Mouse (Mus musculus) midbrain, embryonic 11.5 days (tissue): ENCODE measurements around the gene Nsdhl. TPM values are rescaled to one million over a fixed set of nuclear protein-coding genes. Genes with fewer than 3 reads are reported as not detected.
A peak's percentile ranks its signal among the peaks of the same experiment; 100 is the strongest.

Source experiments
- ATAC-seq: fragments of 200-750 bp; cut with Nextera tagmentation; 2 replicates; pipeline ENCODE4 v1.8.0; 2017; ENCODE audit warnings: moderate TSS enrichment, moderate library complexity; ENCODE audit not compliant: low FRiP score
- DNase-seq: peaks from one replicate; pipeline ENCODE4 v3.0.0; 2015; ENCODE audit warnings: low spot score; ENCODE audit errors: missing footprints
- H3K27ac ChIP-seq: fragments of 300-500 bp; sonication (generic); 2 replicates; pipeline ENCODE4 v1.5.1; 2014; ENCODE audit warnings: low read depth, low read length
- H3K27me3 ChIP-seq: fragments of 300-500 bp; sonication (generic); 2 replicates; pipeline ENCODE4 v1.6.1; 2014; ENCODE audit warnings: mild to moderate bottlenecking, low read length, moderate library complexity, mixed read lengths; ENCODE audit not compliant: control insufficient read depth, insufficient read depth
- H3K36me3 ChIP-seq: fragments of 300-500 bp; sonication (generic); 2 replicates; pipeline ENCODE4 v1.6.1; 2014; ENCODE audit warnings: mild to moderate bottlenecking, low read length, moderate library complexity, mixed read lengths; ENCODE audit not compliant: control insufficient read depth, insufficient read depth
- H3K4me1 ChIP-seq: fragments of 300-500 bp; sonication (generic); 2 replicates; pipeline ENCODE4 v1.6.1; 2014; ENCODE audit warnings: low read length; ENCODE audit not compliant: control insufficient read depth, insufficient read depth
- H3K4me2 ChIP-seq: fragments of 300-500 bp; sonication (generic); 2 replicates; pipeline ENCODE4 v1.6.1; 2014; ENCODE audit warnings: mild to moderate bottlenecking, moderate library complexity
- H3K4me3 ChIP-seq: fragments of 300-500 bp; sonication (generic); 2 replicates; pipeline ENCODE4 v1.5.1; 2014; ENCODE audit warnings: low read depth, low read length
- H3K9ac ChIP-seq: fragments of 300-500 bp; sonication (generic); 2 replicates; pipeline ENCODE4 v1.6.1; 2014; ENCODE audit warnings: low read length
- H3K9me3 ChIP-seq: fragments of 300-500 bp; sonication (generic); 2 replicates; pipeline ENCODE4 v1.6.1; 2016; ENCODE audit warnings: low read length; ENCODE audit not compliant: control insufficient read depth
- WGBS: fragments of 180-500 bp; shearing (Covaris S2); extraction: QIAGEN DNeasy Blood & Tissue Kit; methylation state at CpG from one replicate; pipeline ENCODE4 v1.1.7; 2014; 5-methylcytosine and 5-hydroxymethylcytosine counted together
- polyA plus RNA-seq: library from polyadenylated mRNA; unstranded; fragments of >200 nt; fragmentation: Nextera tagmentation; extraction: Ambion mirVana; gene quantifications from 2 replicates; pipeline ENCODE4 v1.2.1, GENCODE M21; 2014

Gene Nsdhl
- polyA plus RNA-seq, 1 experiment from 2014 or later: 52.5 TPM

DNA sequence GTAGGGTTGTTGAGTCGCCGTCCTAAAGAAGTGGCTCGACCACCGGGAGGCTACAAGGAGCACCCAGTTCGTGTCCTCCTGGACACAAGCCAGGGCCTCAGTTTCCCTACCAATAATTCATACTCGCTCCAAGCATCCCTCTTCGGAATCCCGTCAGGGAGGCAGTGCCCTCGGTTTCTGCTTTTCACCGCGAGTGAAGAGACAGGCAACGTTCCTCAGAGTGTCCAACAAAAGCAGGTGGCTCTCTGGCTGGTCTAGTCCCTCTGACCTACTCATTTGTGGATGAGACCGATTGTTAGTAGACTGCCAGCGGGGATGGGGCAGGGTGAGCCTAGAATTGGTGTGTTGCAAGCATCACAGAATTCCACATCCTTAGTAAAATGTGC is 69.2 kb downstream of the Nsdhl start:
- H3K27ac ChIP-seq: no peak overlapping the region
- no peak overlapping the region for H3K9ac ChIP-seq

DNA sequence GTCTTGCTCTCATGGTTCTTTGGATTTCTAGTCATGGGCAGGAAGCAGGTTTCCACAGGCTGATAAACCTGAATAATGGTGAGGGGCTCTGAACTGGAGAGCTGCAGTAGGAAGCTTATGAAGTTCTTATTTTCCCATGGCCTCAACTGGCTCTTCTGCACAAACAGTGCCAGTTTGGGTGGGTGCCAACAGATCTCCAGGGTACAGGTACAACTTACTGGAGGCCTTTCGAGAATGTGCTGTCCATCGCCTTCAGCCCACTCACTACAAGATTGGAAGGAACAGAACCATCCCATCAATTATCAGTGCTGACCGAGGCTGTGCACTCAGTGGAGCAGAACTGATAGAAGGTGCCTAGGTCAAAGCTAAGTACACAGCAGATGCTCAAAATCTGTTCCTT is 70.1 kb downstream of the Nsdhl start:
- H3K36me3 ChIP-seq: no peaks in the 10 kb centered on the region
- DNase-seq: no peak
- no peak overlapping the region for H3K4me2 ChIP-seq
- no peak overlapping the region for H3K9ac ChIP-seq
- no peaks in the 10 kb centered on the region for H3K9me3 ChIP-seq
- no peak overlapping the region for H3K4me3 ChIP-seq
- 92% methylated on average over 3 of the region's 3 CpGs for WGBS
- H3K27ac ChIP-seq: no peak overlapping the region
- no peaks in the 10 kb centered on the region; the same call in 1 of the 2 replicates for H3K27me3 ChIP-seq
- ATAC-seq: no peak
- H3K4me1 ChIP-seq: no peaks in the 10 kb centered on the region

More for the DNA sequence above, 69.2 kb downstream of the Nsdhl start:
- no peaks in the 10 kb centered on the region; the same call in 1 of the 2 replicates for H3K27me3 ChIP-seq
- 19% methylated on average over 14 of the region's 14 CpGs for WGBS
- H3K4me1 ChIP-seq: no peaks in the 10 kb centered on the region
- ATAC-seq (no peak), DNase-seq (peak; percentile 83)
- H3K4me3 ChIP-seq: peak overlapping the region; percentile 30
- H3K4me2 ChIP-seq: peak overlapping the region; percentile 50
- no peaks in the 10 kb centered on the region for H3K36me3 ChIP-seq
- H3K9me3 ChIP-seq: no peaks in the 10 kb centered on the region

DNA sequence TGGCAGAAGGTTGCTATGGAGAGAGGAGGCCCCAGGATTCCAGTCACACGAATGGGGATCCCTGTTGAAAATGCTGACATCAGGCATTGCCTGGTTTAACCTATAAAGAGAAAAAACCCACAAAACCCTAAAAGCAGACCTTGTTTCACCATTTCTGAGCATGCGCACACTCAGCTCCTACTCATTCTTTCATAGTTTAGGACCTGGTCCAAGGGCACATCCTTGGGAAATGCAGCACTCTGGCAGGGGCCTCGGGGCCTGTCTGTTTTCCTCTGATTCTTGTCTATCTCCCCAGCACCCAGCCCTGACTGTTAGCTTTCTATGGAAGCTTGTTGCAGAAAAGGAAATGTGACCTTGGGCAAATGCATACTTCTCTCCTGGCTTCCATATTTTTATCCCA is 72.2 kb downstream of the Nsdhl start:
- DNase-seq (no peak), ATAC-seq (no peak)
- H3K9me3 ChIP-seq: no peaks in the 10 kb centered on the region
- 79% methylated on average over 3 of the region's 3 CpGs for WGBS
- no peaks in the 10 kb centered on the region for H3K4me1 ChIP-seq
- H3K4me2 ChIP-seq: no peak overlapping the region
- no peaks in the 10 kb centered on the region for H3K36me3 ChIP-seq
- no peak overlapping the region for H3K27ac ChIP-seq
- no peak overlapping the region for H3K4me3 ChIP-seq
- H3K9ac ChIP-seq: no peak overlapping the region
- no peaks in the 10 kb centered on the region; the same call in 1 of the 2 replicates for H3K27me3 ChIP-seq

DNA sequence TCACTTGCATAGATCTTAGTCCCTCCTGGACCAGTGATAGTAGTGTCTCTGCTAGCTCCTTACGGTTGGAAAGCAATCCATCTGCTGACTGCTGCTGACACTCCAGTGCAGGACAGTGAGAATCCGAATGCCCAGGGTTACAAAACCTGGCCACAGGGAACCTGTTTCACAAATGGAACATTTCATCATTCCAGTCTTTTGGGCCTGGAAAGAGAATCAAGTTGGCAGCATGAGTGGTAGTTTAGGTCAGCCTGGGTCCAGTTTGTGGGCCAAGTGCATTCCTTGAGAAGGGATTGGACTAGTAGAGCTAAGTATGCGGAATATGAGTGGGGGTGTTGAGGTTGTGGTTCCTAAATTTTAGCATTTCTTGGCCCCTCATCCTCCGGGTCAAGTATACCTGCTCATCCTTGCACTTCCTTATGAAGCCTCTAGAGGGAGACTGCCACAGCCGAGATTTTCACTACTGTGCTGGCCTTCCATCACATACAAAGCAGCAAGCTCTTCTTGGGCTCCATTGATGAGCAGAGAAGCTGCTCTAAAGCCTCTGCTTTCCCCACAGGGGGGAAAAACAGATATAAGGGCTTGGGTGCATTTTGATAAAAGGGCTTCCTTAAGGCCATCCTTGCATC is 74.0 kb downstream of the Nsdhl start:
- no peak overlapping the region for H3K27ac ChIP-seq
- H3K9me3 ChIP-seq: no peaks in the 10 kb centered on the region
- no peaks in the 10 kb centered on the region for H3K27me3 ChIP-seq
- H3K4me1 ChIP-seq: no peaks in the 10 kb centered on the region
- DNase-seq: no peak
- WGBS: 54% methylated on average over 5 of the region's 5 CpGs
- no peaks in the 10 kb centered on the region for H3K36me3 ChIP-seq
- no peak overlapping the region for H3K4me3 ChIP-seq
- no peak for ATAC-seq
- H3K9ac ChIP-seq: no peak overlapping the region
- H3K4me2 ChIP-seq: no peak overlapping the region

DNA sequence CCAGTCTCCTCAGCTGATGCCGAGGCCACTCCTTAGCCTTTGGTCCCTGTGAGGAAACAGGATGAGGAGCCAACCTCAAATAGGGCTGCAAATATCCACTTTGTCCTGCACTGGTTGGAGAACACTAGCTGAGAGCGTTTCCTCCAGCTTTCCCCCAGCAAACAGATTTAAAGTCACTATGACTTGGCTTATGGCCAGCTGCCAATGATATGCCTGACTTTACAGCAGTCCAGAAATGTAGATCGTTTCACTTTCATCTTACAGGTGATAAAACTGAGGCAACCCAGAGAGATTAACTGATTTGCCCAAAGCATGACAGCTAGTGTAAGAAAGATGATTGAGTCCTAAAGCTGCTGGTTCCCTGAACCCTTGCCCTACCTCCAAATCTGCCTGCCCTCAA is 77.2 kb downstream of the Nsdhl start:
- H3K36me3 ChIP-seq: no peaks in the 10 kb centered on the region
- DNase-seq: no peak
- no peak overlapping the region for H3K4me2 ChIP-seq
- no peak overlapping the region for H3K27ac ChIP-seq
- ATAC-seq: no peak
- no peaks in the 10 kb centered on the region for H3K27me3 ChIP-seq
- no peaks in the 10 kb centered on the region for H3K4me1 ChIP-seq
- no peak overlapping the region for H3K9ac ChIP-seq
- no peak overlapping the region for H3K4me3 ChIP-seq
- no peaks in the 10 kb centered on the region for H3K9me3 ChIP-seq
- 87% methylated on average over 3 of the region's 3 CpGs for WGBS

DNA sequence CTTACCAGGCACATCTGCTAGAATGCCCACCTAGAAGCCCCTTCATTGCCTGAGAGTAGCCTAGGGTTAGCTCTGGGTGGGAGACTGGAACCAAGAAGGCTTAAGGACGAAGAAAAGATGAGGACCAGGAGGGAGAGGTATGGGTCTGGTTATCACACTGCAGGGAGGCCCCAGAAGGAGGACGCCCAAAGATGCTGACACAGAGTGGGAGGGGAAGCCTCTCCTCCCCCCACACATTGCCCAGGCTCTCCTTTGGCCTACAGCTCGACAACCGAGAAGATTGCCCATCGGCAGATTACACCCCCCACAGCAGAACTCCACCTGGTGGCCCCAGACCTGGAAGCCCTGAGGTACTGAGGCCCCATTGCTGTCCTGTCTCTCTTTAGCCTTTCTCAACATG is 84.8 kb downstream of the Nsdhl start:
- H3K36me3 ChIP-seq: no peaks in the 10 kb centered on the region
- H3K4me2 ChIP-seq: no peak overlapping the region
- H3K9ac ChIP-seq: no peak overlapping the region
- ATAC-seq (no peak), DNase-seq (no peak)
- H3K9me3 ChIP-seq: no peaks in the 10 kb centered on the region
- WGBS: 77% methylated on average over 5 of the region's 5 CpGs
- H3K27ac ChIP-seq: no peak overlapping the region
- no peak overlapping the region for H3K4me3 ChIP-seq
- H3K4me1 ChIP-seq: no peaks in the 10 kb centered on the region
- no peaks in the 10 kb centered on the region for H3K27me3 ChIP-seq

DNA sequence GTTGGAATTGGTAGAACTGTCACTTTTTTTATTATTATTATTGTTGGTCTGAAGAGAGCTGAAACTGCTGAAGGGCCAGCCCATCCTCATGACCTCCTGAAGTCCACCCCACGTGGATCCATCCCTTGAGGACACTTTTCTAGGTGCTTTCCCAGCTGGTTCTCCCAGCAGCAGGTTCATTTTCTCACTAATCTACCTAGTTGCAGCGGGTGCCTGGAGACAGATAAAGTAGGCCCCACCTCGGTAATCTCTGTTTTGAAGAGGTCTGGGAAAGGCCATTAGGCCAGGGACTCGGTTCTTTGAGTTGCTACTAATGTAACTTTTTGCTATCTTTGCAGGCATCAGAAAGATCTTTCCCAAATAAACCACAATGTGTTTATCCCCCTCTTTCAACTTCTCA is 87.3 kb downstream of the Nsdhl start:
- Histone ChIP-seq H3K36me3 (no peaks in the 10 kb centered on the region), H3K9ac (no peak overlapping the region), H3K4me2 (no peak overlapping the region), H3K27me3 (no peaks in the 10 kb centered on the region), H3K9me3 (no peaks in the 10 kb centered on the region), H3K27ac (no peak overlapping the region), H3K4me1 (no peaks in the 10 kb centered on the region), H3K4me3 (no peak overlapping the region)
- WGBS: 64% methylated on average over 4 of the region's 4 CpGs
- ATAC-seq (no peak), DNase-seq (no peak)

DNA sequence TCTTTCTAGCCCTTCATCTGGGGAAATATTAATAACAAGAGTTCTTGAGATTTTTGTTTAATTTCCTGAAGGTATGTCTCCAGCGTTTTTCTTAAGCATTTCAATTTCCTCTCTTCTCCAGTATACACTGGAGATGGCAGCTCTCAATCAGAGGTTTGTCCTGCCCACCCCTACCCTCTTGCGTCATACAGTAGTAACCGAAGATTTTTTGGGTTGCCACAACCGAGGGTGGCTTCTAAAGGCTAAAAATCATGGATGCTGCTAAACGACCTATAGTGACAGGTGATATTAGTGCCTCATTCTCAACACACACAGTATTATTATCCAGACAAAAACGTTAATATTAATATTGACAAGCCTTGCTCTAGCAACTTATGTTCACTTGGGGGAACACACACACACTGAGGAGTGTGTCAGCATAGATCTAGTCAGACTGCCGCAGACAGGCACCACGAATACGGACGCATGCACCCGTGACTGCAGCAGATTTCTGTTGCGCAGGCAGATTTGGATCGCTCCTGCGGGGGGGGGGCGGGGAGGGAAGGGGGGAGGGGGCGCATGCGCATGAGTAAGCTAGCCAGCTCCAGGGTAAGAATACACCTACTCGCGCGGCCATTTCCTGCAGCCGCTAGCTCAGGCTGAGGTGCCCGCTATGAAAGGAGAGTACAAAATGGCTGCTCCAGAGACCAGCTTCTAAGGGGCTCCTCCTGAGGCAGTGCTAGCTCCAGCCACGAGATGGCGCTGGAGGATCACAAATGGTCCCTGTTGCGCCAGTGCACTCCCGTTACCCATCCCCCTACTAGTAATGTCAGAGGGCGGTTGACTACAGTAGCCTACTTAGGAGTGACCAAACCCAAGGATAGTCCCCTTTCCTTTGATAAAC is 89.5 kb downstream of the Nsdhl start:
- Histone ChIP-seq H3K4me3 (peak overlapping the region; percentile 27; the same call in 1 of the 2 replicates), H3K27ac (no peak overlapping the region), H3K27me3 (no peaks in the 10 kb centered on the region), H3K36me3 (no peaks in the 10 kb centered on the region), H3K4me1 (no peaks in the 10 kb centered on the region), H3K9ac (peak overlapping the region; percentile 44), H3K4me2 (peak overlapping the region; percentile 41), H3K9me3 (no peaks in the 10 kb centered on the region)
- ATAC-seq (peak; percentile 99), DNase-seq (peak; percentile 98)
- WGBS: 24% methylated on average over 21 of the region's 27 CpGs
